Mouse (Mus musculus): Measurements from ENCODE around the gene D2hgdh. TPM values are rescaled to one million over a fixed set of nuclear protein-coding genes. Genes with fewer than 3 reads are reported as not detected.
"Not testable (repeated sequence)": the region's sequence is repeated elsewhere in the genome, so short reads cannot be mapped to it uniquely, and the experiment has no call there.

D2hgdh gene
- polyA plus RNA-seq, 1 experiment from 2014 or later: 18.9 TPM

DNA sequence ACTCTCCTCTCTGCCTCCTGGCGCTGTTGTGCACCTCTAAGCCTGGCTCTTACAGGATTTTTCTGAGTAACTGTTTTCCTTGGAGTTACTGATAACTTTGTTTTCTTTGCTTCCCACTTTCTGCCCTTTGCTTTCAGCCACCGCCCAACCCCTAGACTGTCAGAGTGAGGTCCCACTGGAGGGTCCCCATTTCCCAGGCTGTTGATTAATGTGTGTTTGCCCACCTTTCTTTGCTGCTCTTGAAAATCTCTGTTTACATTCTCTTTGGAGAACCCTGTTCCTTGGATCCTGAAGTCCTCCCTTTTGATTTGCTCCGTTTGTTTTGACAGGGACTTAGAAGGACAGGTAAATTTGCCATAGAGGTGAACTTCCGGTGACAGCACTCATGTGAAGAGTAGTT, 15.8 kb upstream of the D2hgdh start:
- WGBS: 92% methylated on average over 4 of the region's 4 CpGs
- H3K9me3 ChIP-seq: no peaks in the 10 kb centered on the region
- no peak overlapping the region for H3K9ac ChIP-seq
- peaks cover 67% of the 10 kb centered on the region for H3K36me3 ChIP-seq
- no peaks in the 10 kb centered on the region for H3K27me3 ChIP-seq
- H3K4me1 ChIP-seq (replicated peaks): peaks cover 12% of the 10 kb centered on the region
- no peak overlapping the region for H3K4me3 ChIP-seq
- ATAC-seq (ENCODE audit: low read depth): no peak
- no peak overlapping the region for H3K4me2 ChIP-seq
- H3K27ac ChIP-seq (replicated peaks): no peak overlapping the region

DNA sequence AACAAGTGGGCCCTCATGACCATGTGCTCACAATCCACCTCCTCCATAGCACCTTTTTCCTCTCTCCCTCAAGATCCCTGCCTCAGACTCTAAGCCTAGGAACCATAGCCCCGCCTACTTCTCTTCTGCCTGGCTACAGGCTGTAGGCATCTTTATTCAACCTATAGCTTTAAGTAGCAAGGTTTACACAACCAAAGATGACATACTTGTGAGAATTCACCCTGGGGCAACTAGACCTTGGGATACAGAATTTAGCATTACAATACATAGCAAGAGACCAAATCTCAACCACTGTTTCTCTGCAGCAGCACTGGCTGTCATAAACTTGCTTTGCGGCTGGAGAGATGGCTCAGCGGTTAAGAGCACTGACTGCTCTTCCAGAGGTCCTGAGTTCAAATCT, 14.7 kb upstream of the D2hgdh start:
- H3K9ac ChIP-seq: no peak overlapping the region
- no peaks in the 10 kb centered on the region for H3K9me3 ChIP-seq
- WGBS: 94% methylated on average over 3 of the region's 3 CpGs
- peaks cover 78% of the 10 kb centered on the region for H3K36me3 ChIP-seq
- H3K4me2 ChIP-seq: no peak overlapping the region
- no peak overlapping the region for H3K27ac ChIP-seq (replicated peaks)
- no peaks in the 10 kb centered on the region for H3K27me3 ChIP-seq
- no peak for ATAC-seq (ENCODE audit: low read depth)
- peaks cover 5% of the 10 kb centered on the region for H3K4me1 ChIP-seq (replicated peaks)
- no peak overlapping the region for H3K4me3 ChIP-seq

DNA sequence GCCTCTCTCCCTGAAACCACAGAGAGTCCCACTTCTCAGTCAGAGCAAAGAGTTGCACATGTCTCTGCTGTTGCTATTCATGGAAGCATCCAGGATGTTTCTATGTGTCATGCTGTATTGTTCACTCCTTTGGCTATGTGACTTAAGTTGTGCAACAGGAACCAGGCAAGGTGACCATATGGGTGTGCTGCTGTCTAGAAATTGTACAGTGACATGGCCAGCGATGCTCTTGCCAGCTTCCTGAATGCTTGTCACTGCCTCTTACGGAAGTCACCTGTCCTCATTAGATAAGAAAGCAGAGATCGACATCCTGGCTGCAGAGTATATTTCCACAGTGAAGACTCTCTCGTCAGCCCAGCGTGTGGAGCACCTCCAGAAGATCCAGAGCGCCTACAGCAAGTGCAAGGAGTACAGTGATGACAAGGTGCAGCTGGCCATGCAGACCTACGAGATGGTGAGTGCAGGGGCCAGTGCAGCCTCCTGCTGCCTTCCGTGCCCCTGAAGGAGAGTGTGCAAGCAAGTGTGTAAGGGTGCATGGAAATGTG, 13.1 kb upstream of the D2hgdh start:
- Histone ChIP-seq H3K9ac (no peak overlapping the region), H3K4me1 (replicated peaks) (no peaks in the 10 kb centered on the region), H3K9me3 (no peaks in the 10 kb centered on the region), H3K36me3 (peaks cover 89% of the 10 kb centered on the region), H3K4me2 (no peak overlapping the region), H3K4me3 (no peak overlapping the region), H3K27me3 (no peaks in the 10 kb centered on the region), H3K27ac (replicated peaks) (no peak overlapping the region)
- no peak for ATAC-seq (ENCODE audit: low read depth)
- WGBS: 96% methylated on average over 8 of the region's 8 CpGs

DNA sequence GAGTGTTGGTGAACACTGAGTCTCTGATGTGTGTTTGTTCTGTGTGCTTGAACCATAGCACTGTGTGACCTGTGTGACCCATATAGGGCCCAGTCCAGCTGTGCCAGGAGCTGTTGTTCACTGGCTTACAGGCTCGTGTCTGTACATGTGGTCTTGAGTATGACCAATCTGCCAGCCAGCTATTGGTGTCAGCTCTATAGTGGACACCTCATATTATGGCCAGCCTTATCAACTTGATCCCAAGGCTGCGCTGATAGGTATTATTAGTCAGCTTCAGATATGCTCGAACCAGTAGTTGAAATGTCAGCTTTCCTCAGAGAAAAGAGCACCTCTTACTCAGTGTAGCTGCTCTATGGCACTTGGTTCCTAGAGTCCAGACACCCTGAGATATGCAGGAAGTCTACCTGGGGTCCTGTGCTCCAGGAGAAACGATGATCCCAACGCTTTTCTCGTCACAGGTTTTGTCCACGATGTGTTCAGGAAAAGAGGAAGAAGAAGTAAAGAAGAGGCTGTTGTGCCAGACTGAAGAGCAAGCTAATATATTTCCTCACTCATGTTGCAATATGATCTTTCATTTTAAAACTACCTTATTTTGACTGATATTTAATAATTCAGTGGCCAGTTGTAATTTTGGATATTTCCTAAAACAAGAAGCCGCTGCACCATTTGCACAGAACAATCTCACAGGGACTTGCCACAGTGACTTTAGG, 6.7 kb upstream of the D2hgdh start:
- Histone ChIP-seq H3K27me3 (no peaks in the 10 kb centered on the region), H3K36me3 (peaks cover 86% of the 10 kb centered on the region), H3K4me3 (no peak overlapping the region), H3K27ac (replicated peaks) (no peak overlapping the region), H3K4me1 (replicated peaks) (no peaks in the 10 kb centered on the region), H3K4me2 (no peak overlapping the region), H3K9me3 (no peaks in the 10 kb centered on the region), H3K9ac (no peak overlapping the region)
- no peak for ATAC-seq (ENCODE audit: low read depth)
- WGBS: 92% methylated on average over 8 of the region's 8 CpGs

DNA sequence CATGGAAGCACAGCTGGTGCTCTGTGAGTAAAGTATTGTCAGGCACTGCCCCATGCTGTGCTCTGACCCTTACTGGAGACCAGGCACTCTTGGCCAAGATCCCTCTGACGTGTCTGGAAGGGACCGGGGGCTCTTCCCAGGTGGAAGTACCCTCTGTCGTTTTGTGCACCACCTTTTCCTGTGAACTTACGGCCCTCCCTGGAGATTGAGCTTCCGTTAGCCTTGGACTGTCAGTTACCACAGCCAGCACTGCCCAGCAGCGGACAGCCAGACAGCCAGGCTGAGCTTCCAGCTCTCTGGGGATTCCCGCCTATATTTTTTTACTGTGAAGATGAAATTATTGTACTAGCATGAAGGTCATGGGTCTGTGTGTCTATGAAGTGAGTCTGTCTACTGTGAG, 6.0 kb upstream of the D2hgdh start:
- no peak overlapping the region for H3K27ac ChIP-seq (replicated peaks)
- peaks cover 78% of the 10 kb centered on the region for H3K36me3 ChIP-seq
- no peaks in the 10 kb centered on the region for H3K27me3 ChIP-seq
- no peak overlapping the region for H3K9ac ChIP-seq
- no peak overlapping the region for H3K4me3 ChIP-seq
- no peaks in the 10 kb centered on the region for H3K9me3 ChIP-seq
- 75% methylated on average over 7 of the region's 7 CpGs for WGBS
- H3K4me2 ChIP-seq: no peak overlapping the region
- no peaks in the 10 kb centered on the region for H3K4me1 ChIP-seq (replicated peaks)
- no peak for ATAC-seq (ENCODE audit: low read depth)

DNA sequence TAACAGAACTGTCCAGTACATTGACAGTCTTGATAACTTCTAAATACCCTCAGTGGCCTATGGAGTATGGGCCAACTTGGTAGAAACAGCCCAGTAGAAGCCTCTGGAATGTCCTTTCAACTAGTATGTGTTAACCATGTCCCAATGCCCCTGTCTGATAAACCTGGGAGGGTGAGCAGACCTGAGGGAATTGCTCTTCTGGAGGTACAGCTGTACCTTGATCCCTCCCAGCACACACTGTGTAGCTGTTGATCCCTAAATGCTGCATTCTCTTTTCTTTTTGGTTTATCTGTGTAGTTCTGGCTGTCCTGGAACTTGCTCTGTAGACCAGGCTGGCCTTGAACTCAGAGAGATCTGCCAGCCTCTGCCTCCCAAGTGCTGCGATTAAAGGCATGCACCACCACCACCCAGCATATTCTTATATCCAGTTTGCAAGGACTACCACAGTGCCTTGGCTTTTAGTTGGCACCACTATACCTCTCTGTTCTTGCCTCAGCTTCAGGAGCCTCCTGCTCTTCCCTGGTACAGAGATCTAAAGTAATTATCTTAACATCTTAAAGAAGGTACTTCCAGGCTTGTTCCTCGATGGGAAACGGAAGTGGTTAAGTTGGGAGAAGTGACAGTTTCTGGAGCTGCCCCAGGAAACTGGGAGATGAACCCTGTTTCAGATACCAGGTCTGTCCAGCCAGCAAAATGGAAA, 763 bp upstream of the D2hgdh start:
- 85% methylated on average over 3 of the region's 3 CpGs for WGBS
- Histone ChIP-seq H3K4me1 (replicated peaks) (peaks cover 18% of the 10 kb centered on the region), H3K27me3 (no peaks in the 10 kb centered on the region), H3K9me3 (no peaks in the 10 kb centered on the region), H3K4me3 (peak overlapping the region; percentile 50; the same call in 1 of the 2 replicates), H3K9ac (peak overlapping the region; percentile 73), H3K36me3 (peaks cover 27% of the 10 kb centered on the region), H3K4me2 (peak overlapping the region; percentile 81; the same call in 1 of the 2 replicates), H3K27ac (replicated peaks) (peak overlapping the region; percentile 95)
- ATAC-seq (ENCODE audit: low read depth): no peak

DNA sequence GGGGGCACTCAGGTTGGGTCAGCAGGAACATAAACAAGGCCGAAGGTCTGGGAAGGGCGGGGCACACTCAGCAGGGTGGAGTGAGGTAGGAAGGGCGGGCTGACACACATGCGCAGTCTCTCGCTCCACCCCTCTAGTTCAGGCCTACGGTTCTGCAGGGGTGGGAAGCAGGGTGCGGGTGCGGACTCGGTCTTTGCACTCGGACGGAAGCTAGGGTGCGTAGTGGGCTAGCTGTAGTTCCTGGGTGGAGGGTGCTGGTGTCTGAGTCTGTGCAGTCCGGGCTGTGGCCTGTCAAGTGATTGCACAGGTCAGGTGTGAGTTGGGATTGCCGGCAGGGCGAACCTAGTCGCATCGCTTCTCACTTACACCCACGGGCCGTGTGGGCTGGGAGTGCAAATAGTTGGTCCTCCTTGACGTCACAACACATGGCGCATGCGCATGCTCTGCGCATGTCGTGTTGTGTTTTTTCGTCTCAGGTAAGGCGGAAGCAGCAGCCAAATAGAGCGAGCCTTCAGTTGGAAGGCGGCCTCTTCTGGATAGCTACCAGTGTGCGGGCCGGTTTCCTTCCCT, 481 bp downstream of the D2hgdh start:
- under 1% methylated on average over 30 of the region's 30 CpGs for WGBS
- no peaks in the 10 kb centered on the region for H3K9me3 ChIP-seq

DNA sequence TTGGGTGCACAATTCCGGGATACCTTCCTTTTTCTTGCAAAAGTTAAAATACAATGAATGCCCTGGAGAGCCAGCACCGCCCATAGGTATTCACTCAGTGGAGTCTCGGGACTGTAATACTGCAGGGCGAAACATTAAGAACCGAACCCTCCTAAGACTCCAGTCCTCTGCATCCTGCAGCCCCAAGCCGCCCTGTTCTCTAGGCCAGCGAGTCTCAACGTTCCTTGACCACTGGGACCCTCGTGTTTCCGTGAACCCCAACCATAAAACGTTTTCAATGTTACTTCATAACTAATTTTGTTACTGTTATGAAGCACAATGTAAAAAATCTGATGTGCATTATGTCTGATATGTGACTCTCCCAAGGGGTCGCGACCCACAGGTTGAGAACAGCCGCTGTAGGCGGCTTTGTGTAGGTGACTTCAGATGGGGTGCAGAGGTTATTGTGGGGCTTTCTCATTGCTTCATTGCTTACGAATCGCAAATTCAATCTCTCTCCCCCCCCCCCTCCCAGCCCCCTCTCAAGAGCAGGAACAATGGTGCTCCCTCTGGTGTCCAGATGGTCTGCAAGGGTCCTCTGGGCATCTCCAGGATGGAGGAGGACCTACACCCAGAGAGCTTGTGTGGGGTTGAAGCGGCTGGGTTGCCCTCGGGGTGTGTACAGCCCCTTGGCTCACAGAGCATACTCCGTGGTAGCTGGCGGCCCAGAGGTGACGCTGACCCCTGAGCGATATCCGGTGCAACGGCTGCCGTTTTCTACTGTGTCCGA, 1.2 kb downstream of the D2hgdh start:
- Histone ChIP-seq H3K4me3 (peak overlapping the region; percentile 50), H3K9me3 (no peaks in the 10 kb centered on the region), H3K4me2 (peak overlapping the region; percentile 81), H3K27ac (replicated peaks) (peak overlapping the region; percentile 95), H3K36me3 (peaks cover 14% of the 10 kb centered on the region), H3K27me3 (no peaks in the 10 kb centered on the region), H3K9ac (peak overlapping the region; percentile 73), H3K4me1 (replicated peaks) (peaks cover 18% of the 10 kb centered on the region)
- WGBS: 36% methylated on average over 27 of the region's 27 CpGs
- peak; percentile 55 for ATAC-seq (ENCODE audit: low read depth)

More for the DNA sequence above, 481 bp downstream of the D2hgdh start:
- ATAC-seq (ENCODE audit: low read depth): peak; percentile 97
- Histone ChIP-seq H3K4me1 (replicated peaks) (peaks cover 18% of the 10 kb centered on the region), H3K4me2 (peak overlapping the region; percentile 81), H3K4me3 (peak overlapping the region; percentile 50), H3K36me3 (peaks cover 21% of the 10 kb centered on the region), H3K27me3 (no peaks in the 10 kb centered on the region), H3K27ac (replicated peaks) (peak overlapping the region; percentile 95), H3K9ac (peak overlapping the region; percentile 73)

DNA sequence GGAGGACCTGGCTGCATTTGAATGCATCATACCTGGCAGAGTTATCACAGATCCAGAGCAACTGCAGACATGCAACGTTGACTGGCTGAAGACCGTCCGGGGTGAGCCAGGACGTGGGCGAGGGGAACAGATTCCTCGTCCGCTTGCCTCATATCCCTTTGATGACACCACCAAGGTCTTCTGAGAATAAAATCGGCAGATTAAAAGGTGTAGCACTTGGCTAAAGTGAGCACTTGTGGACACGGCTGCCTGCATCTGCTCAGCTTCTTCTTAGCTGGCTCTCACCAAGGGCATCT, 1.8 kb downstream of the D2hgdh start:
- H3K4me1 ChIP-seq (replicated peaks): peaks cover 18% of the 10 kb centered on the region
- 0 out of 2 replicates have a peak overlapping the region, but pooled peaks have one; percentile 73 for H3K9ac ChIP-seq
- WGBS: 95% methylated on average over 9 of the region's 9 CpGs
- peaks cover 9% of the 10 kb centered on the region for H3K36me3 ChIP-seq
- no peaks in the 10 kb centered on the region for H3K9me3 ChIP-seq
- no peak for ATAC-seq (ENCODE audit: low read depth)
- H3K27ac ChIP-seq (replicated peaks): peak overlapping the region; percentile 95; the same call in 1 of the 2 replicates
- H3K4me2 ChIP-seq: peak overlapping the region; percentile 81
- H3K27me3 ChIP-seq: no peaks in the 10 kb centered on the region
- H3K4me3 ChIP-seq: peak overlapping the region; percentile 50; the same call in 1 of the 2 replicates

DNA sequence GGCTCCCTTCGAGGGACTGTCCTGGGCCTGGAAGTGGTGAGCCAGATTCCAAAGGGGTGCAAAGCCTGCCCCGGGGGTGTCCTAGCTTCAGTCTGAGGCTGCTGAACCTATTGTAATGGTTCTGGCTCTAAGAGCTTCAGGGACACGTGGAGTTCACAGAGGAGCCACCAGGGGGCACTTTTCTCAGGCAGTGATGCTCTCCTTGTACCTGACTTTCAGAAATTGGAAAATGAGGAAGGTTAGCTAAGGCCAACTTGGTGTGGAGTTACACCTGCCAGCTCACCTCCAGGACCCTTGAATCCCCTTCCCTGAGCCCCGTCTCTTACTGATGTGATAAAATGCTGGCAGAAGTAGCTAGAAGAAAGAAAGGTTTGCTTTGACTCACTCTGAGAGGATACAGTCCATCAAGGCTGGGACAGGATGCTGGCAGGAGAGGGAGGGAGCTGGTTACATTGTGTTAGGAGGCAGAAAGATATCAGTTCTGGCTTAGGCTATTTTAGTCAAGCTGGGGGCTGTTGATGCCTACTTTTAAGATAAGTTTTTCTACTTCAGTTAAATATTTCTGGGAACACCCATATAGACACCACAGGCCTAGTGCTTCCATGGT, 8.1 kb downstream of the D2hgdh start:
- H3K4me1 ChIP-seq (replicated peaks); H3K27ac ChIP-seq (replicated peaks); H3K9ac ChIP-seq; H3K27me3 ChIP-seq; H3K4me3 ChIP-seq; H3K9me3 ChIP-seq; H3K4me2 ChIP-seq: not testable (repeated sequence)
- H3K36me3 ChIP-seq: peaks cover 17% of the 10 kb centered on the region
- 0 out of 2 replicates have a peak, but pooled peaks have one; percentile 33 for ATAC-seq (ENCODE audit: low read depth)
- 83% methylated on average over 2 of the region's 4 CpGs for WGBS

DNA sequence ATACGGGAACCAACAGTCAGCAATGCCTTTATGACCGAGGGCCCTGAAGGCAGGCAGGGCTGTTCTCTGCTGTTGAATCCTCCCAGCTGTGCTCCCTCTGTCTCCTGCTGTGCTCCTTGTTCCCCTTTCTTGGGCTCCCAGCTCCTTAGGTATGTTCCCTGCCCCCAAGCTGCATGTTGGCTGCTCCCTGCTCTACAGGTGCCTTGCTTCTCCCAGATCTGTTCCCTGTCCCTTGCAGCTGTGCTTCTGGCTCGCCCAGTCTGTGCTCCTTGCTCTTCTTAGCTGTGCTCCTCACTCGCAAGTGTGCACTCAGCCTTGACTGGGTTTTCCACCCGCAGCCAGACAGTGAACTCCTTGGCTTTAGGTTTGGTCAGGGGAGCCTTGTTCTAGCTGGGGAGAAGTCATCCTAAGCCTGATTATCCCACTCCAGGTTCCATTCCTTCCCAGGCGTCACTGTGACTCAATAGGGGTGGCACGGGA, 10.0 kb downstream of the D2hgdh start:
- Histone ChIP-seq H3K36me3 (peaks cover 20% of the 10 kb centered on the region), H3K9me3 (no peaks in the 10 kb centered on the region), H3K27ac (replicated peaks) (no peak overlapping the region), H3K9ac (no peak overlapping the region), H3K4me1 (replicated peaks) (no peaks in the 10 kb centered on the region), H3K27me3 (no peaks in the 10 kb centered on the region), H3K4me3 (no peak overlapping the region), H3K4me2 (no peak overlapping the region)
- WGBS: 91% methylated on average over 7 of the region's 7 CpGs
- ATAC-seq (ENCODE audit: low read depth): no peak

Data from neural tube, embryonic 13.5 days (tissue).